Mouse (Mus musculus) liver, embryonic 11.5 days (tissue): ENCODE measurements at regions not wholly inside any gene's neighbourhood (a gene's known extent, or its start where the extent isn't known, plus 50 kb on each side); places are given as distances from the start of the nearest gene placed in this dataset.
"Not testable (repeated sequence)": the region's sequence is repeated elsewhere in the genome, so short reads cannot be mapped to it uniquely, and the experiment has no call there.

Experiments used
- ATAC-seq: fragments of 200-750 bp; cut with Nextera tagmentation; replicated peaks from 2 replicates; pipeline ENCODE4 v1.8.0; 2017; ENCODE audit warnings: moderate number of reproducible peaks, mild to moderate bottlenecking, moderate TSS enrichment, moderate library complexity; ENCODE audit not compliant: low FRiP score
- DNase-seq: peaks from one replicate; pipeline ENCODE4 v3.0.0-alpha.2; 2017; ENCODE audit warnings: low spot score
- H3K27ac ChIP-seq: fragments of 300-500 bp; sonication (generic); 2 replicates; pipeline ENCODE4 v1.5.1; 2014; ENCODE audit warnings: mild to moderate bottlenecking, low read depth, low read length, control low read depth
- H3K27me3 ChIP-seq: fragments of 300-500 bp; sonication (generic); replicated peaks from 2 replicates; pipeline ENCODE4 v1.6.1; 2014; ENCODE audit warnings: low read length, mixed read lengths; ENCODE audit not compliant: control insufficient read depth, insufficient read depth
- H3K36me3 ChIP-seq: fragments of 300-500 bp; sonication (generic); 2 replicates; pipeline ENCODE4 v1.6.1; 2014; ENCODE audit warnings: mild to moderate bottlenecking, low read length, moderate library complexity, mixed read lengths; ENCODE audit not compliant: control insufficient read depth, insufficient read depth
- H3K4me1 ChIP-seq: fragments of 300-500 bp; sonication (generic); replicated peaks from 2 replicates; pipeline ENCODE4 v1.6.1; 2014; ENCODE audit warnings: low read length, mixed read lengths; ENCODE audit not compliant: control insufficient read depth, insufficient read depth
- H3K4me2 ChIP-seq: fragments of 300-500 bp; sonication (generic); 2 replicates; pipeline ENCODE4 v1.6.1; 2014; ENCODE audit warnings: mild to moderate bottlenecking, control low read depth, moderate library complexity
- H3K4me3 ChIP-seq: fragments of 300-500 bp; sonication (generic); 2 replicates; pipeline ENCODE4 v1.5.1; 2014; ENCODE audit warnings: low read depth, low read length, control low read depth
- H3K9ac ChIP-seq: fragments of 300-500 bp; sonication (generic); 2 replicates; pipeline ENCODE4 v1.6.1; 2014; ENCODE audit warnings: low read depth, low read length, control low read depth
- H3K9me3 ChIP-seq: fragments of 300-500 bp; sonication (generic); 2 replicates; pipeline ENCODE4 v1.6.1; 2016; ENCODE audit warnings: low read length, inconsistent platforms, mixed read lengths; ENCODE audit not compliant: control insufficient read depth
- WGBS: fragments of 180-500 bp; shearing (Covaris S2); extraction: QIAGEN DNeasy Blood & Tissue Kit; methylation state at CpG from one replicate; pipeline ENCODE4 v1.1.7; 2014; 5-methylcytosine and 5-hydroxymethylcytosine counted together

DNA sequence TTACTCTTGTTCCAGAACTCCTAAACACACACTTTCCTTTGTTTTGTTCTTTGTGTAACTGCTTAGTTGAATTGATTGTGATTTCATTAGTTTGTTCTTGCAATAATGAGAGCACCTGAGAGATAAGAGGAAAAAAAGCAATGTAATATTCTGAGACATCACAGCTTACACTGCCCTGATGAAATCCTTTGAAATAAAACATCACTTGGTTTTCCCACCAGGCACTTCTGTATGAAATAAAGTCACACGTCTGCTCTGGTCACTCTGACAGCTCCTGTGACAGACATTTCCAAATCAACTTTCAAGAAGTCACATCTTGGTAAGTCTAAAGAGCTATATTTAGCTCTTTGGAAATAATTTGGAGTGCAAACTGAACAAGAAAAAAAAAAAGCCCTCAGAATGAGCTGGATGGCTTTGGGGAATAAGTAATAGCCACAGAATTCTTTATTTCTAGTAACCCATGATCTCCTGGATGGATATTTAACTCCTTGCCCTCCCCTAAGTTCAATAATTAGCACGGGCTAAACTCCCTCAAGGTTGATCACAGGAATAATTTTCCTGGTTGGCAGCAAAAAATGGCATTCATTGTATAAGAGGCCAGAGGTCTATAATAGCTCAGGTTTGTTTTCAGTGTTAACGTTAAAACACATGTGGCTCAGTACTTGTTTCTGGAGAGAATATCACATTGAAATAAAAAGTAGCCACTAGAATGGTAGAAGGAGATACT, 452.4 kb upstream of the Kif18a start:
- Histone ChIP-seq H3K27ac (no peak overlapping the region), H3K4me2 (no peak overlapping the region)

DNA sequence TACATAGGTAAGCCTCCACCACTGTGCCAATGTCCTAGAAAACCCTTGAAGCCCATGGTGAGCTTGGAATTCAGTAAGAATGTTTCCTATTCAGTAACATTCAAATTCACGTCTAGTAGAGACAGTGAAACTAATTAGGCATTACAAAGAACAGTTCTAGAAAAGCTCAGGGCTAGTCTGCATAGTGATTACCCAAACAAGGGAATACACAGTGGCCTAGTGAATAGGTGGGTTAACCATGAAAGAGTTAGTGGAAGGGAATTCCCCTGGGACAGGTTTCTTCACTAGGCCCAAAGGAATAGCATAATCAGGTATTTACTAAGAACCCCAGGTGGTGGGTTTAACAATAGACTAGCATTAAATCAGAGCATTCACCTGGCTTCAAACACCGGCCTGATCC, 436.7 kb upstream of the Kif18a start:
- not testable (repeated sequence) for H3K4me2 ChIP-seq, ATAC-seq, H3K9me3 ChIP-seq, H3K4me1 ChIP-seq, H3K4me3 ChIP-seq, H3K9ac ChIP-seq, H3K27ac ChIP-seq, H3K36me3 ChIP-seq, H3K27me3 ChIP-seq, DNase-seq
- 67% methylated on average over 2 of the region's 2 CpGs for WGBS

More for the DNA sequence above, 452.4 kb upstream of the Kif18a start:
- Histone ChIP-seq H3K27me3 (no peaks in the 10 kb centered on the region), H3K4me1 (no peaks in the 10 kb centered on the region), H3K36me3 (no peaks in the 10 kb centered on the region), H3K9ac (no peak overlapping the region), H3K9me3 (no peaks in the 10 kb centered on the region), H3K4me3 (no peak overlapping the region)
- WGBS, result 67% methylated on average over 3 of the region's 3 CpGs
- no peak for DNase-seq
- no peak for ATAC-seq

DNA sequence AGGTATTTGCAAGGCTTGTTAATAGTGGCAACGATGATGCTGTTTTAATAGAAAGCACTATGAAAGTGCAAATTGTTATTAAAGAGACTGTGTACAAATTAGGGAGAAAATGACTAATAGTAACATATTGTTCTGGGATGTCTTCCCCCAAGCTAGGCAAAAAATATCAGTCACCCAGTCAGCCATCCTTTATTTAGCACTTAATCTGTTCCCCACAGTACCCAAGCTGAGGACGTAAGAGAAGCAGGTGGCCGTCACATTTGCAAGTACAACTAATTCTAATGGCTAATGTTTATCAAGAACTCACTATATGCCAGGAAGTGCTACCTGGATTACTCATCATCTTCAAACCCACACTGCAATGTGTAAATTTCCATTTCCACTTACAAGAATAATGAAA, 432.5 kb upstream of the Kif18a start:
- no peak for DNase-seq
- Histone ChIP-seq H3K4me2 (no peak overlapping the region), H3K36me3 (no peaks in the 10 kb centered on the region), H3K4me3 (no peak overlapping the region), H3K4me1 (no peaks in the 10 kb centered on the region), H3K9me3 (no peaks in the 10 kb centered on the region), H3K27me3 (no peaks in the 10 kb centered on the region), H3K9ac (no peak overlapping the region), H3K27ac (no peak overlapping the region)
- 83% methylated on average over 3 of the region's 3 CpGs for WGBS
- ATAC-seq, result no peak

DNA sequence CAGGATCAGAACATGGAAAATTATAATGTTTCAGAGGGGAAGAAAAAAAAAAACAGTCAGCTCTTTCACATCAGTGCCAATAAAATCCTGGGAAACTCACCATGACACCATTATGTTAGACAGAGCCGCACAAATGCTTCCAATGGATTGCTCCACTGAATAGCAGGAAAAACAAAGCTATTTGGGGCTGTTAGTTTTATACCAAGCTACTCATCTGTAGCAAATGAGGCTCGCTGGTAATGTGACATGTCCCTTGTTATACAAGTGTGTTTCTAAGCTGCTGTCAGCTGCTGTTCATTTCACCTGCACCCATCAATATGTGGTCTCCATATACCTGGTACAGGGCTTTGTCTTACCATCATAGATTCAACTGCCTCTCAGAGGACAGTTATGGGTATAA, 426.1 kb upstream of the Kif18a start:
- Histone ChIP-seq H3K4me3 (no peak overlapping the region), H3K36me3 (no peaks in the 10 kb centered on the region), H3K27ac (no peak overlapping the region), H3K4me2 (no peak overlapping the region), H3K9ac (no peak overlapping the region), H3K9me3 (no peaks in the 10 kb centered on the region), H3K4me1 (no peaks in the 10 kb centered on the region), H3K27me3 (no peaks in the 10 kb centered on the region)
- ATAC-seq (no peak), DNase-seq (no peak)
- 77% methylated on average over 2 of the region's 2 CpGs for WGBS

DNA sequence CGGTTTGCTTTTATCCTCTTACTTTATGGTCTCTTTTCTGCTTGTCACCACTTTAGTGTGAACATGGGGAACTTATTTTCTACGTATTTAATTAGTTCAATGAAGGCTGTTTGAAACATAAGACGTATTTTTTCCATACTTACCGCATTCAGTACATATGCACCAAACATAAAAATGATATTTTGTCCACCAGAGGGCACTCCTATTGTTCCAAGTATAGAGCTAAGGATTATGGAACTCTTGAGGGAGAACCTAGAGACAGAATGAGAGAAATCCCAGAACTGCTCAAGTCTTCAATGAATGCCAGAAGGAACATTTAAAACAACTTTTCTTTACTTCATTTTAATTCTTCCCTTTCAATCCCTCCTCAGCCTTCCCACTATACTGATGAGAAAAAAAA, 403.4 kb upstream of the Kif18a start:
- Histone ChIP-seq H3K4me3 (no peak overlapping the region), H3K4me2 (no peak overlapping the region), H3K9me3 (no peaks in the 10 kb centered on the region), H3K4me1 (no peaks in the 10 kb centered on the region), H3K9ac (no peak overlapping the region), H3K27ac (no peak overlapping the region), H3K36me3 (no peaks in the 10 kb centered on the region), H3K27me3 (no peaks in the 10 kb centered on the region)
- WGBS, result 61% methylated on average over 4 of the region's 4 CpGs
- ATAC-seq, result no peak
- DNase-seq, result no peak

- H3K9me3 ChIP-seq, result no peaks in the 10 kb centered on the region
- no peak for ATAC-seq
- H3K27me3 ChIP-seq, result no peaks in the 10 kb centered on the region
- no peaks in the 10 kb centered on the region for H3K4me1 ChIP-seq
- no peaks in the 10 kb centered on the region for H3K36me3 ChIP-seq
- H3K4me2 ChIP-seq, result no peak overlapping the region
- 49% methylated on average over 3 of the region's 3 CpGs for WGBS
- no peak overlapping the region for H3K4me3 ChIP-seq
- H3K9ac ChIP-seq, result no peak overlapping the region
- no peak overlapping the region for H3K27ac ChIP-seq
- no peak for DNase-seq
These were observed 402.9 kb upstream of the Kif18a start for GRCm38 (mm10) chr2:108877676-108878075.

- no peak for ATAC-seq
- DNase-seq, result no peak
- Histone ChIP-seq H3K9ac (no peak overlapping the region), H3K27me3 (no peaks in the 10 kb centered on the region), H3K4me3 (no peak overlapping the region), H3K4me1 (no peaks in the 10 kb centered on the region), H3K36me3 (no peaks in the 10 kb centered on the region), H3K4me2 (no peak overlapping the region), H3K9me3 (no peaks in the 10 kb centered on the region), H3K27ac (no peak overlapping the region)
- WGBS, result 79% methylated on average over 3 of the region's 3 CpGs
These were observed 376.3 kb upstream of the Kif18a start for GRCm38 (mm10) chr2:108904121-108904733.

- Histone ChIP-seq H3K9ac (no peak overlapping the region), H3K4me1 (no peaks in the 10 kb centered on the region), H3K9me3 (no peaks in the 10 kb centered on the region), H3K36me3 (no peaks in the 10 kb centered on the region), H3K4me3 (no peak overlapping the region), H3K27ac (no peak overlapping the region), H3K27me3 (no peaks in the 10 kb centered on the region), H3K4me2 (no peak overlapping the region)
- DNase-seq (no peak), ATAC-seq (no peak)
- 35% methylated on average over 2 of the region's 2 CpGs for WGBS
These were observed 367.0 kb upstream of the Kif18a start for GRCm38 (mm10) chr2:108913555-108913954.

GRCm38 (mm10) chr2:108913967-108914366, 366.6 kb upstream of the Kif18a start:
- Histone ChIP-seq H3K27me3 (no peaks in the 10 kb centered on the region), H3K36me3 (no peaks in the 10 kb centered on the region), H3K4me1 (no peaks in the 10 kb centered on the region), H3K27ac (no peak overlapping the region), H3K9me3 (no peaks in the 10 kb centered on the region), H3K9ac (no peak overlapping the region), H3K4me3 (no peak overlapping the region), H3K4me2 (no peak overlapping the region)
- WGBS, result 59% methylated on average over 3 of the region's 3 CpGs
- no peak for DNase-seq
- no peak for ATAC-seq
